Mouse (Mus musculus) midbrain, postnatal 0 days (tissue): ENCODE results near the gene Mgat4d. TPM values are rescaled to one million over a fixed set of nuclear protein-coding genes. Genes with fewer than 3 reads are reported as not detected.
"Not testable (repeated sequence)": the region's sequence is repeated elsewhere in the genome, so short reads cannot be mapped to it uniquely, and the experiment has no call there.

ENCODE experiments used
- ATAC-seq: fragments of 200-750 bp; cut with Nextera tagmentation; 2 replicates; pipeline ENCODE4 v1.8.0; 2017; ENCODE audit warnings: moderate number of reproducible peaks, mild to moderate bottlenecking, moderate TSS enrichment, moderate library complexity; ENCODE audit not compliant: low FRiP score
- DNase-seq: peaks from one replicate; pipeline ENCODE4 v3.0.0-alpha.2; 2015; ENCODE audit warnings: low spot score
- H3K27ac ChIP-seq: fragments of 300-500 bp; sonication (generic); 2 replicates; pipeline ENCODE4 v1.5.1; 2014; ENCODE audit warnings: low read depth, mild to moderate bottlenecking, low read length, mixed read lengths
- H3K27me3 ChIP-seq: fragments of 300-500 bp; sonication (generic); 2 replicates; pipeline ENCODE4 v1.6.1; 2014; ENCODE audit warnings: low read length, control low read depth, mixed read lengths; ENCODE audit not compliant: insufficient read depth
- H3K36me3 ChIP-seq: fragments of 300-500 bp; sonication (generic); 2 replicates; pipeline ENCODE4 v1.6.1; 2014; ENCODE audit warnings: low read length, control low read depth, mixed read lengths; ENCODE audit not compliant: insufficient read depth
- H3K4me1 ChIP-seq: fragments of 300-500 bp; sonication (generic); 2 replicates; pipeline ENCODE4 v1.6.1; 2014; ENCODE audit warnings: mild to moderate bottlenecking, control low read depth, antibody characterized with exemption, low read length, mixed read lengths; ENCODE audit not compliant: insufficient read depth
- H3K4me2 ChIP-seq: fragments of 300-500 bp; sonication (generic); 2 replicates; pipeline ENCODE4 v1.6.1; 2014; ENCODE audit warnings: low read depth, mild to moderate bottlenecking, low read length, mixed read lengths; ENCODE audit not compliant: poor library complexity, severe bottlenecking
- H3K4me3 ChIP-seq: fragments of 300-500 bp; sonication (generic); 2 replicates; pipeline ENCODE4 v1.5.1; 2014; ENCODE audit warnings: low read depth, mild to moderate bottlenecking, low read length, moderate library complexity
- H3K9ac ChIP-seq: fragments of 300-500 bp; sonication (generic); replicated peaks from 2 replicates; pipeline ENCODE4 v1.6.1; 2014; ENCODE audit warnings: mild to moderate bottlenecking, low read length, moderate library complexity, mixed read lengths; ENCODE audit not compliant: poor library complexity, severe bottlenecking
- H3K9me3 ChIP-seq: fragments of 300-500 bp; sonication (generic); 2 replicates; pipeline ENCODE4 v1.6.1; 2016; ENCODE audit warnings: low read length, control low read depth
- CTCF ChIP-seq: IDR thresholded peaks from 2 replicates; pipeline ENCODE4 v1.5.1; 2016; ENCODE audit warnings: antibody characterized with exemption, mild to moderate bottlenecking
- WGBS: fragments of 180-500 bp; shearing (Covaris S2); extraction: QIAGEN DNeasy Blood & Tissue Kit; methylation state at CpG from one replicate; pipeline ENCODE4 v1.1.7; 2014; 5-methylcytosine and 5-hydroxymethylcytosine counted together
- polyA plus RNA-seq: library from polyadenylated mRNA; unstranded; fragments of >200 nt; fragmentation: Nextera tagmentation; extraction: Ambion mirVana; gene quantifications from 2 replicates; pipeline ENCODE4 v1.2.1, GENCODE M21; 2015
- total RNA-seq: library from RNA; depleted of rRNA; stranded (reverse); fragments of >200 nt; gene quantifications from 2 replicates; pipeline ENCODE4 v1.2.3, GENCODE M21; 2014; rRNA removed

The Mgat4d gene
- total and polyA plus RNA-seq, 2 experiments from 2014 or later: not detected

DNA sequence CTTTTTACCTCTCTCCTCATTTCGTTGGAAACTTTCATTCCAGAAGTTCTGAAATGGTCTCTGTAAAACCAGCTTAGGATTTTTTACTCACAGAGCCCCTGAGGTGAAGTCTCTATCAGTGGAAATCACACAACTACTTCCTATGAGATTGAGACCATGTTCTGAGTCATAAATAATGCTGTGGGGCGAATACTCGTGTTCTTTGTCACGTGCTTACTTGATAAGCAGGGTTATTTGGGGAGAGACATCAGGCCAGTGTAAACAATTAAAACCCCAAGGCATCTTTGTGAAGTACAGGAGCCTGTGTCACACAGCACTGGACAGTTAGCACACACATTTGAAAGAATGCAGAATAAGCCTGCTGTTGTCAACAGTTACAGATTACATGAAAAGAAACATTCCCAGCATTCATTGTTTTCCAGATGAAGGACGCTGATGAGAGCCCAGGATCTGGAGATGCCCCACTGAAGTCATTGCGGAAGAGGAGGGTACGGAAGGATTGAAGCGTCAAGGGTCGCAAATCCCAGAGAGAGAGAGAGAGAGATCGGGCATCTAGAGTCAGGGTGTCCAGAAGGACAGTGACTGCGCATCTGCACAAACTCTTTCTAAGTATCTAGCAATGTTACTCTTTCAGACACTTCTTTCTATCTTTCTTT is 78.0 kb downstream of the Mgat4d start:
- H3K27me3 ChIP-seq: no peaks in the 10 kb centered on the region
- no peak overlapping the region for H3K4me3 ChIP-seq
- no peak for ATAC-seq
- H3K9ac ChIP-seq: no peak overlapping the region
- no peak for DNase-seq
- H3K4me2 ChIP-seq: no peak overlapping the region
- no peaks in the 10 kb centered on the region for H3K4me1 ChIP-seq
- peaks cover 10% of the 10 kb centered on the region; the same call in 1 of the 2 replicates for H3K36me3 ChIP-seq
- 78% methylated on average over 11 of the region's 11 CpGs for WGBS
- no peak for TF ChIP-seq CTCF
- no peaks in the 10 kb centered on the region for H3K9me3 ChIP-seq
- H3K27ac ChIP-seq: no peak overlapping the region

DNA sequence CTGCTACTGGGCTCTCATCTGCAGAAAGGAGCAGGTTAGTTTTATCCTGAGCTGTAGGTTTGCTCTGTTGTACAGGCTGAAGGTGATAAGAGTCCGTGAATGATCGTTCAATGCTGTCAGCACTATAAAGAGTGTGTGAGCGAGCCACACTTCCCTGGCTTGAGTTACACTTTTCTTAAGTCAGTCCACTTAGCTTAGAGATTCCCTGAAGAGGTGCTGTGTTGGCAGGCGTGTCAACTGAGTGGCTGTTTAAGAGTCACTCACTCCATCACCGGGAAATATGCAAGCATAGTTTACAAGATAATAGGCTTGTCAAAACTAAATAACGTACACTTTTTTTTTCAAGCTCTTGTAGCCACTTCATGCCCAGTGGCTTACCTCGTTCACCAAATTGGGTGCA is 78.7 kb downstream of the Mgat4d start:
- H3K27ac ChIP-seq: no peak overlapping the region
- H3K4me2 ChIP-seq: no peak overlapping the region
- no peaks in the 10 kb centered on the region for H3K9me3 ChIP-seq
- no peak for ATAC-seq
- H3K36me3 ChIP-seq: peaks cover 10% of the 10 kb centered on the region; the same call in 1 of the 2 replicates
- no peak for DNase-seq
- no peak overlapping the region for H3K9ac ChIP-seq
- no peaks in the 10 kb centered on the region for H3K4me1 ChIP-seq
- TF ChIP-seq CTCF: no peak
- no peak overlapping the region for H3K4me3 ChIP-seq
- H3K27me3 ChIP-seq: no peaks in the 10 kb centered on the region
- 84% methylated on average over 7 of the region's 7 CpGs for WGBS

DNA sequence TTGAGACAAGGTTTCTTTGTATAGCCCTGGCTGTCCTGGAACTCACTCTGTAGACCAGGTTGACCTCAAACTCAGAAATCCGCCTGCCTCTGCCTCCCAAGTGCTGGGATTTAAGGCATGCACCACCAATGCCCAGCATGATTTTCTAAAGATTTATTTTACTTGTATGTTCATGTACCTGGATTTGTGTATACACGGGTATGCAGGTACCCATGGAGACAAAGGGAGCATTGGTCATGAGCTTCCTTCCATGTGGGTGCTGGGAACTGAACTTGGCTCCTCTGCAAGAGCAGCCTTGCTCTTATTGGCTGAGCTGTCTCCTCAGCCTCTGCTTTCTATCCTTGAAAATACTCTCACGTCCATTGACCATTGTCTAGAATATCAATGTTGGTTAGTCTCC is 80.3 kb downstream of the Mgat4d start:
- not testable (repeated sequence) for H3K9me3 ChIP-seq, H3K4me2 ChIP-seq, H3K4me1 ChIP-seq, ATAC-seq, DNase-seq, H3K9ac ChIP-seq, H3K27ac ChIP-seq, H3K4me3 ChIP-seq, H3K27me3 ChIP-seq
- H3K36me3 ChIP-seq: peaks cover 11% of the 10 kb centered on the region
- WGBS: 91% methylated on average over 3 of the region's 3 CpGs

DNA sequence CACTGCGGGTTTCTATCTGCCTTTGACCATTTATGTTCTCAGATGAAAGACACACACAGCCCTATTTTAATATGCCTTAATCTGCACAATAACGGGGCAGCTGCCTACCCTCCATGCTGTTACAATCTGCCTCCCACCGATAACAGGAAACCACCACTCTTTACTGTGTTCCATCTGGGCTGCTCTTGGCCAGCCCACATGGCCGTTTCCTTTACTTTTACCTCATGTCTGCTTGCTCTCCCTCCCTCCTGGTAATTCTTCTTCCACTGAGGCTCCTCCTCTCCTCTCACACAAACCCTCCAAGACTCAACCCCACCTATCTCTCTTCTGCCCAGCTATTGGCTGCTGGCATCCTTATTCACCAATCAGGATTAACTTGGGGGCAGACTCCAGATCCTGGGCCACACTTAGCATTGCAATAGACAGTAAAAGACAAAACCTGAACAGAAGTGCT is 80.8 kb downstream of the Mgat4d start:
- no peaks in the 10 kb centered on the region for H3K27me3 ChIP-seq
- H3K9me3 ChIP-seq: no peaks in the 10 kb centered on the region
- H3K36me3 ChIP-seq: peaks cover 16% of the 10 kb centered on the region
- ATAC-seq (no peak), DNase-seq (no peak)
- H3K4me1 ChIP-seq: no peaks in the 10 kb centered on the region
- no peak overlapping the region for H3K4me3 ChIP-seq
- WGBS: 75% methylated on average over 4 of the region's 4 CpGs
- no peak for TF ChIP-seq CTCF
- no peak overlapping the region for H3K27ac ChIP-seq
- H3K9ac ChIP-seq: no peak overlapping the region
- no peak overlapping the region for H3K4me2 ChIP-seq

Other genes with a start within 250 kb of the Mgat4d start
- 128 and 135 TPM in 2 replicates for gene Tbc1d9, start 183.1 kb upstream of the Mgat4d start, total RNA-seq
- 16.7 and 18.6 TPM in 2 replicates for gene Tbc1d9, start 183.1 kb upstream of the Mgat4d start, polyA plus RNA-seq
- gene Gm10645, start 182.3 kb upstream of the Mgat4d start, total RNA-seq: 2.1 and 3.3 TPM in 2 replicates
- gene Gm10645, start 182.3 kb upstream of the Mgat4d start, polyA plus RNA-seq: 7.4 and 11.1 TPM in 2 replicates
- 0.52 TPM in 1 of 2 replicates, not detected in the other for gene Ucp1, start 58.1 kb upstream of the Mgat4d start, total RNA-seq
- 0.15 TPM in 1 of 2 replicates, not detected in the other for gene Ucp1, start 58.1 kb upstream of the Mgat4d start, polyA plus RNA-seq
- gene Elmod2, start 16.0 kb upstream of the Mgat4d start, total RNA-seq: 22.8 and 26.0 TPM in 2 replicates
- 12.9 and 13.5 TPM in 2 replicates for gene Elmod2, start 16.0 kb upstream of the Mgat4d start, polyA plus RNA-seq
- gene Clgn, start 41.4 kb downstream of the Mgat4d start, total RNA-seq: 5.6 and 7.4 TPM in 2 replicates
- 11.4 and 11.6 TPM in 2 replicates for gene Clgn, start 41.4 kb downstream of the Mgat4d start, polyA plus RNA-seq
- gene Scoc, start 109.9 kb downstream of the Mgat4d start, total RNA-seq: 319 and 385 TPM in 2 replicates
- 483 and 520 TPM in 2 replicates for gene Scoc, start 109.9 kb downstream of the Mgat4d start, polyA plus RNA-seq
- not detected in 2 replicates for gene Olfr370, start 187.3 kb downstream of the Mgat4d start, total RNA-seq
- not detected in 2 replicates for gene Olfr370, start 187.3 kb downstream of the Mgat4d start, polyA plus RNA-seq
- gene Ndufb7, start 218.2 kb downstream of the Mgat4d start, total RNA-seq: 151 and 158 TPM in 2 replicates
- 396 and 420 TPM in 2 replicates for gene Ndufb7, start 218.2 kb downstream of the Mgat4d start, polyA plus RNA-seq